Mouse (Mus musculus) midbrain, postnatal 0 days (tissue): Measurements from ENCODE around the gene Ndrg4. TPM values are rescaled to one million over a fixed set of nuclear protein-coding genes. Genes with fewer than 3 reads are reported as not detected.

Experiments used
- ATAC-seq: fragments of 200-750 bp; cut with Nextera tagmentation; 2 replicates; pipeline ENCODE4 v1.8.0; 2017; ENCODE audit warnings: moderate number of reproducible peaks, mild to moderate bottlenecking, moderate TSS enrichment, moderate library complexity; ENCODE audit not compliant: low FRiP score
- DNase-seq: peaks from one replicate; pipeline ENCODE4 v3.0.0-alpha.2; 2015; ENCODE audit warnings: low spot score
- H3K27ac ChIP-seq: fragments of 300-500 bp; sonication (generic); 2 replicates; pipeline ENCODE4 v1.5.1; 2014; ENCODE audit warnings: low read depth, mild to moderate bottlenecking, low read length, mixed read lengths
- H3K27me3 ChIP-seq: fragments of 300-500 bp; sonication (generic); 2 replicates; pipeline ENCODE4 v1.6.1; 2014; ENCODE audit warnings: low read length, control low read depth, mixed read lengths; ENCODE audit not compliant: insufficient read depth
- H3K36me3 ChIP-seq: fragments of 300-500 bp; sonication (generic); 2 replicates; pipeline ENCODE4 v1.6.1; 2014; ENCODE audit warnings: low read length, control low read depth, mixed read lengths; ENCODE audit not compliant: insufficient read depth
- H3K4me1 ChIP-seq: fragments of 300-500 bp; sonication (generic); 2 replicates; pipeline ENCODE4 v1.6.1; 2014; ENCODE audit warnings: mild to moderate bottlenecking, control low read depth, antibody characterized with exemption, low read length, mixed read lengths; ENCODE audit not compliant: insufficient read depth
- H3K4me2 ChIP-seq: fragments of 300-500 bp; sonication (generic); 2 replicates; pipeline ENCODE4 v1.6.1; 2014; ENCODE audit warnings: low read depth, mild to moderate bottlenecking, low read length, mixed read lengths; ENCODE audit not compliant: poor library complexity, severe bottlenecking
- H3K4me3 ChIP-seq: fragments of 300-500 bp; sonication (generic); 2 replicates; pipeline ENCODE4 v1.5.1; 2014; ENCODE audit warnings: low read depth, mild to moderate bottlenecking, low read length, moderate library complexity
- H3K9ac ChIP-seq: fragments of 300-500 bp; sonication (generic); replicated peaks from 2 replicates; pipeline ENCODE4 v1.6.1; 2014; ENCODE audit warnings: mild to moderate bottlenecking, low read length, moderate library complexity, mixed read lengths; ENCODE audit not compliant: poor library complexity, severe bottlenecking
- H3K9me3 ChIP-seq: fragments of 300-500 bp; sonication (generic); 2 replicates; pipeline ENCODE4 v1.6.1; 2016; ENCODE audit warnings: low read length, control low read depth
- CTCF ChIP-seq: IDR thresholded peaks from 2 replicates; pipeline ENCODE4 v1.5.1; 2016; ENCODE audit warnings: antibody characterized with exemption, mild to moderate bottlenecking
- WGBS: fragments of 180-500 bp; shearing (Covaris S2); extraction: QIAGEN DNeasy Blood & Tissue Kit; methylation state at CpG from one replicate; pipeline ENCODE4 v1.1.7; 2014; 5-methylcytosine and 5-hydroxymethylcytosine counted together
- polyA plus RNA-seq: library from polyadenylated mRNA; unstranded; fragments of >200 nt; fragmentation: Nextera tagmentation; extraction: Ambion mirVana; gene quantifications from 2 replicates; pipeline ENCODE4 v1.2.1, GENCODE M21; 2015
- total RNA-seq: library from RNA; depleted of rRNA; stranded (reverse); fragments of >200 nt; gene quantifications from 2 replicates; pipeline ENCODE4 v1.2.3, GENCODE M21; 2014

The Ndrg4 gene
- total and polyA plus RNA-seq, 2 experiments from 2014 or later = 641 to 937 TPM

- Histone ChIP-seq H3K36me3 (no peaks in the 10 kb centered on the region), H3K27ac (no peak overlapping the region), H3K9me3 (no peaks in the 10 kb centered on the region), H3K9ac (no peak overlapping the region), H3K27me3 (no peaks in the 10 kb centered on the region), H3K4me2 (no peak overlapping the region), H3K4me1 (no peaks in the 10 kb centered on the region), H3K4me3 (no peak overlapping the region)
- ATAC-seq (no peak), DNase-seq (no peak)
- 85% methylated on average over 5 of the region's 5 CpGs for WGBS
- TF ChIP-seq CTCF = no peak
Observed at GRCm38 (mm10) chr8:95653351-95653750, 23.4 kb upstream of the Ndrg4 start.

GRCm38 (mm10) chr8:95655831-95656230 is 20.9 kb upstream of the Ndrg4 start:
- no peaks in the 10 kb centered on the region for H3K36me3 ChIP-seq
- no peak overlapping the region for H3K4me2 ChIP-seq
- H3K27me3 ChIP-seq = no peaks in the 10 kb centered on the region
- DNase-seq (no peak), ATAC-seq (no peak)
- no peak overlapping the region for H3K4me3 ChIP-seq
- H3K9me3 ChIP-seq = no peaks in the 10 kb centered on the region
- no peak overlapping the region for H3K27ac ChIP-seq
- no peak overlapping the region for H3K9ac ChIP-seq
- no peaks in the 10 kb centered on the region for H3K4me1 ChIP-seq
- TF ChIP-seq CTCF = no peak
- WGBS = 80% methylated on average over 7 of the region's 7 CpGs

- DNase-seq (no peak), ATAC-seq (no peak)
- Histone ChIP-seq H3K27ac (no peak overlapping the region), H3K4me1 (no peaks in the 10 kb centered on the region), H3K9ac (no peak overlapping the region), H3K9me3 (no peaks in the 10 kb centered on the region), H3K36me3 (no peaks in the 10 kb centered on the region), H3K27me3 (no peaks in the 10 kb centered on the region), H3K4me3 (no peak overlapping the region), H3K4me2 (no peak overlapping the region)
- WGBS = 60% methylated on average over 5 of the region's 5 CpGs
- no peak for TF ChIP-seq CTCF
Observed at GRCm38 (mm10) chr8:95656316-95657002, 20.3 kb upstream of the Ndrg4 start.

- H3K4me3 ChIP-seq = no peak overlapping the region
- no peak overlapping the region for H3K27ac ChIP-seq
- H3K9ac ChIP-seq = no peak overlapping the region
- DNase-seq = no peak
- no peaks in the 10 kb centered on the region for H3K4me1 ChIP-seq
- WGBS = 60% methylated on average over 2 of the region's 2 CpGs
- no peaks in the 10 kb centered on the region for H3K27me3 ChIP-seq
- no peaks in the 10 kb centered on the region for H3K9me3 ChIP-seq
- no peak overlapping the region for H3K4me2 ChIP-seq
- H3K36me3 ChIP-seq = no peaks in the 10 kb centered on the region
- ATAC-seq = no peak
- TF ChIP-seq CTCF = no peak
Observed at GRCm38 (mm10) chr8:95657523-95657922, 19.3 kb upstream of the Ndrg4 start.

GRCm38 (mm10) chr8:95660334-95660882 is 16.4 kb upstream of the Ndrg4 start:
- no peaks in the 10 kb centered on the region for H3K9me3 ChIP-seq
- H3K4me2 ChIP-seq = no peak overlapping the region
- no peak overlapping the region for H3K27ac ChIP-seq
- H3K4me1 ChIP-seq = no peaks in the 10 kb centered on the region
- ATAC-seq = no peak
- no peaks in the 10 kb centered on the region for H3K27me3 ChIP-seq
- no peak overlapping the region for H3K4me3 ChIP-seq
- TF ChIP-seq CTCF = no peak
- 54% methylated on average over 6 of the region's 6 CpGs for WGBS
- H3K36me3 ChIP-seq = no peaks in the 10 kb centered on the region
- H3K9ac ChIP-seq = no peak overlapping the region
- DNase-seq = no peak

- no peak overlapping the region for H3K9ac ChIP-seq
- H3K4me1 ChIP-seq = no peaks in the 10 kb centered on the region
- no peak for DNase-seq
- no peaks in the 10 kb centered on the region for H3K9me3 ChIP-seq
- no peak for ATAC-seq
- H3K36me3 ChIP-seq = no peaks in the 10 kb centered on the region
- no peak overlapping the region for H3K4me2 ChIP-seq
- no peaks in the 10 kb centered on the region for H3K27me3 ChIP-seq
- no peak overlapping the region for H3K4me3 ChIP-seq
- no peak for TF ChIP-seq CTCF
- WGBS = 84% methylated on average over 8 of the region's 8 CpGs
- H3K27ac ChIP-seq = no peak overlapping the region
Observed at GRCm38 (mm10) chr8:95661085-95661484, 15.7 kb upstream of the Ndrg4 start.
